ENCODE assay signal across 15 mouse cellular contexts in the genomic region with DNA sequence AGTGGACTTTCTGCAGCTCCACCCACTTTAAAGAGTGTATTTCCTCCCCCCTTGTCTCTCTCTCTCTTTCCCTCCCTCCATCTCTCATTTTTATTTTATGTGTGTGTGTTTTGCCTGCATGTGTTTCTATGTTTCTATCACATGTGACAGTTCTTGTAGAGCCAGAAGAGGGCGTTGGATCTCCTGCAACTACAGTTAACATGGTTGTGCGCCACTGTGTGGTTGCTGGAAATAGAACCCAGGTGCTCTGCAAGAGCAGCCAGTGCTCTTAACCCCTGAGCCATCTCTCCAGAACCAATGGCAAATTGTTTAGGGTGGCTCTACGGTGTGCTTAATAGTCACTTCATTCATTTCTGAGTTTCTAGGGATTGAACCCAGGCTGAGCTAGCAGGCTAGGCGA.
DNase-seq lines count a peak whose midpoint lies in the region; ATAC-seq and TF ChIP-seq lines count a peak whose summit lies in the region.
"Had no signal": no experiment of that assay in that cellular context is flagged by ENCODE, and none has a peak within 500 bp of the region (broad histone marks: within the 10 kb centered on the region; RNA-seq: fewer than 3 reads in every experiment).

No protein-coding gene starts in this region.

- H3K9ac ChIP-seq in liver, postnatal 0 days (replicated peaks), result no peak overlapping the region
- H3K9ac ChIP-seq in liver, embryonic 12.5 days, result no peak overlapping the region
- H3K9ac ChIP-seq in stomach, postnatal 0 days (ENCODE audit: low read length), result no peak overlapping the region
- H3K9ac ChIP-seq: embryonic facial prominence, embryonic 15.5 days; midbrain, embryonic 12.5 days had no signal

- H3K4me1 ChIP-seq in liver, postnatal 0 days (ENCODE audit: insufficient read depth), result 0 out of 2 replicates have a peak, but pooled peaks cover 3% of the 10 kb centered on the region
- peaks cover 6% of the 10 kb centered on the region; the same call in 1 of the 2 replicates for H3K4me1 ChIP-seq in liver, embryonic 12.5 days
- H3K4me1 ChIP-seq in stomach, postnatal 0 days (replicated peaks; ENCODE audit: control insufficient read depth, insufficient read depth), result no peaks in the 10 kb centered on the region
- H3K4me1 ChIP-seq: embryonic facial prominence, embryonic 15.5 days had no signal

- ATAC-seq in liver, postnatal 0 days, result no peak
- ATAC-seq in liver, embryonic 12.5 days, result no peak
- ATAC-seq in stomach, postnatal 0 days (ENCODE audit: low FRiP score, low TSS enrichment), result no peak
- ATAC-seq: forebrain, embryonic 14.5 days had no signal

- WGBS in liver, postnatal 0 days (ENCODE audit: insufficient replicate concordance), result 66% methylated on average over 4 of the region's 4 CpGs
- 55% methylated on average over 4 of the region's 4 CpGs for WGBS in liver, embryonic 12.5 days (ENCODE audit: insufficient replicate concordance)
- WGBS in stomach, postnatal 0 days, result 65% methylated on average over 4 of the region's 4 CpGs

- H3K27ac ChIP-seq in gastrocnemius, adult 2 months, result peak overlapping the region; percentile 32; the same call in 1 of the 2 replicates
- H3K27ac ChIP-seq in liver, postnatal 0 days (ENCODE audit: low read depth), result no peak overlapping the region
- no peak overlapping the region for H3K27ac ChIP-seq in liver, embryonic 12.5 days
- no peak overlapping the region for H3K27ac ChIP-seq in stomach, postnatal 0 days (replicated peaks)
- H3K27ac ChIP-seq: embryonic facial prominence, embryonic 15.5 days; midbrain, embryonic 12.5 days had no signal

- TF ChIP-seq EP300 in liver, postnatal 0 days (IDR thresholded peaks at IDR 0.05; ENCODE audit: low read depth), result no peak
- no peak for TF ChIP-seq EP300 in stomach, postnatal 0 days (optimal IDR thresholded peaks at IDR 0.05)

- H3K4me3 ChIP-seq in gastrocnemius, adult 2 months, result no peak overlapping the region
- H3K4me3 ChIP-seq in liver, postnatal 0 days (ENCODE audit: low read depth, low read length), result no peak overlapping the region
- H3K4me3 ChIP-seq in liver, embryonic 12.5 days, result no peak overlapping the region
- no peak overlapping the region for H3K4me3 ChIP-seq in stomach, postnatal 0 days (ENCODE audit: low read depth, low read length)
- H3K4me3 ChIP-seq: embryonic facial prominence, embryonic 15.5 days; midbrain, embryonic 12.5 days had no signal

- H3K9me3 ChIP-seq in liver, postnatal 0 days (ENCODE audit: low read length), result no peaks in the 10 kb centered on the region
- no peaks in the 10 kb centered on the region for H3K9me3 ChIP-seq in liver, embryonic 12.5 days (replicated peaks)
- no peaks in the 10 kb centered on the region for H3K9me3 ChIP-seq in stomach, postnatal 0 days (ENCODE audit: control insufficient read depth, low read length)
- H3K9me3 ChIP-seq: embryonic facial prominence, embryonic 15.5 days; midbrain, embryonic 12.5 days had no signal

- no peaks in the 10 kb centered on the region for H3K27me3 ChIP-seq in liver, postnatal 0 days (ENCODE audit: insufficient read depth, low read length)
- no peaks in the 10 kb centered on the region for H3K27me3 ChIP-seq in liver, embryonic 12.5 days (replicated peaks)
- no peaks in the 10 kb centered on the region for H3K27me3 ChIP-seq in stomach, postnatal 0 days (ENCODE audit: control insufficient read depth, insufficient read depth, low read length)
- H3K27me3 ChIP-seq: embryonic facial prominence, embryonic 15.5 days; midbrain, embryonic 12.5 days had no signal

- peak; percentile 24; the same call in 1 of the 2 replicates for TF ChIP-seq CTCF in gastrocnemius, adult 2 months (IDR thresholded peaks at IDR 0.05)
- TF ChIP-seq CTCF in liver, postnatal 0 days (IDR thresholded peaks at IDR 0.05; ENCODE audit: low read depth), result peak; percentile 25
- TF ChIP-seq CTCF in stomach, postnatal 0 days (IDR thresholded peaks at IDR 0.05; ENCODE audit: low read depth), result peak; percentile 58

- H3K36me3 ChIP-seq in liver, postnatal 0 days (replicated peaks; ENCODE audit: insufficient read depth, low read length), result no peaks in the 10 kb centered on the region
- H3K36me3 ChIP-seq in liver, embryonic 12.5 days, result no peaks in the 10 kb centered on the region
- H3K36me3 ChIP-seq in stomach, postnatal 0 days (ENCODE audit: control insufficient read depth, insufficient read depth, low read length), result no peaks in the 10 kb centered on the region
- H3K36me3 ChIP-seq: embryonic facial prominence, embryonic 15.5 days; midbrain, embryonic 12.5 days had no signal

- intact Hi-C loops in gastrocnemius, adult 2 months (cut with DNase I), result no loop called here
- intact Hi-C loops in gastrocnemius, postnatal 14 days (cut with DNase I; ENCODE audit: low total_unique reads), result no loop called here

- no peak for DNase-seq in gastrocnemius, adult 2 months
- no peak for DNase-seq in gastrocnemius, postnatal 14 days
- DNase-seq in liver, postnatal 0 days, result no peak
- peak; percentile 80 for DNase-seq in ES-CJ7 (ENCODE audit: low read depth, low spot score)
- DNase-seq in stomach, postnatal 0 days (ENCODE audit: low spot score), result no peak
- DNase-seq in spleen, adult 12 weeks (ENCODE audit: low spot score), result no peak
- no peak for DNase-seq in urinary bladder, adult 18-20 months (ENCODE audit: low spot score in 2 of 2)
- DNase-seq: cerebellum, postnatal 25 days; lung, postnatal 36 days; right cerebral cortex, postnatal 14 days had no signal

- H3K4me2 ChIP-seq in liver, postnatal 0 days (ENCODE audit: low read depth, low read length), result no peak overlapping the region
- no peak overlapping the region for H3K4me2 ChIP-seq in liver, embryonic 12.5 days
- H3K4me2 ChIP-seq in stomach, postnatal 0 days (replicated peaks; ENCODE audit: low read depth), result no peak overlapping the region
- H3K4me2 ChIP-seq: embryonic facial prominence, embryonic 15.5 days; liver, embryonic 11.5 days; midbrain, embryonic 12.5 days had no signal
